In the genomic region with DNA sequence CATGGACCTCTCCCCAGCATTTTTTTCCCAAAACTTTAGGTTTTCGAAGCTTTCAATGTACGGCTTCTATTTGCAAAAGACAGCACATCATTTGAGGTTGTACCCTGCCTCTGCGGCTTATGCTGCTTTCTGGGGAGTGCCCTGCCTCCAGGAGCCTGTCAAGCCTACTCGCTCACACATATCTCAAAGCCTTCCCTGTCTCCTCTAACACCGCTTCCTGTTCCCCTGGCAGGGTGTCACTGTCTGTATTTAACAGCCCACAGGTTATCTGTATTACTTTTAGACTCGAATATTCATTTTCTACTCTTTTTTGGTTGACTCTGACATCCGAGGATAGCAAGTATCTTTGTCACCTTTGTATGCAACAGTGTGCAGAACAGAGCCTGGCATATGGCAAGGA, we compare ENCODE assay signal across 32 mouse cellular contexts.
A peak's percentile ranks its signal among the peaks of the same experiment; 100 is the strongest.
DNase-seq lines count a peak whose midpoint lies in the region; ATAC-seq lines count a peak whose summit lies in the region.
"Had no signal": no experiment of that assay in that cellular context is flagged by ENCODE, and none has a peak within 500 bp of the region (broad histone marks: within the 10 kb centered on the region; RNA-seq: fewer than 3 reads in every experiment).

No protein-coding gene starts in this region.

- peaks cover 20% of the 10 kb centered on the region for H3K36me3 ChIP-seq in heart, embryonic 13.5 days
- no peaks in the 10 kb centered on the region for H3K36me3 ChIP-seq in embryonic facial prominence, embryonic 10.5 days (replicated peaks)
- H3K36me3 ChIP-seq: hindbrain, embryonic 13.5 days; limb, embryonic 10.5 days; limb, embryonic 15.5 days; liver, embryonic 13.5 days; stomach, embryonic 15.5 days had no signal

- no peak overlapping the region for H3K4me3 ChIP-seq in heart, embryonic 13.5 days
- no peak overlapping the region for H3K4me3 ChIP-seq in embryonic facial prominence, embryonic 10.5 days
- H3K4me3 ChIP-seq: embryonic facial prominence, embryonic 13.5 days; erythroblast, embryonic 14.5 days; hindbrain, embryonic 13.5 days; limb, embryonic 10.5 days; limb, embryonic 15.5 days; liver, embryonic 13.5 days; stomach, embryonic 15.5 days had no signal

- H3K4me2 ChIP-seq in heart, embryonic 13.5 days: no peak overlapping the region; the same call in 1 of the 2 replicates
- H3K4me2 ChIP-seq: embryonic facial prominence, embryonic 13.5 days; hindbrain, embryonic 13.5 days; limb, embryonic 15.5 days; liver, embryonic 13.5 days; midbrain, embryonic 11.5 days; stomach, embryonic 15.5 days had no signal

- H3K27ac ChIP-seq in heart, embryonic 13.5 days (replicated peaks): peak overlapping the region; percentile 54
- H3K27ac ChIP-seq in embryonic facial prominence, embryonic 10.5 days (replicated peaks): no peak overlapping the region
- H3K27ac ChIP-seq: embryonic facial prominence, embryonic 13.5 days; hindbrain, embryonic 13.5 days; kidney, postnatal 0 days; limb, embryonic 10.5 days; limb, embryonic 15.5 days; liver, embryonic 13.5 days; stomach, embryonic 15.5 days had no signal

- no peaks in the 10 kb centered on the region for H3K27me3 ChIP-seq in heart, embryonic 13.5 days (replicated peaks)
- no peaks in the 10 kb centered on the region for H3K27me3 ChIP-seq in embryonic facial prominence, embryonic 10.5 days (replicated peaks; ENCODE audit: low read depth, poor library complexity, severe bottlenecking)
- H3K27me3 ChIP-seq: embryonic facial prominence, embryonic 13.5 days; hindbrain, embryonic 13.5 days; limb, embryonic 15.5 days; liver, embryonic 13.5 days; stomach, embryonic 15.5 days had no signal

- no peaks in the 10 kb centered on the region for H3K9me3 ChIP-seq in heart, embryonic 13.5 days
- H3K9me3 ChIP-seq in embryonic facial prominence, embryonic 10.5 days: no peaks in the 10 kb centered on the region
- H3K9me3 ChIP-seq: embryonic facial prominence, embryonic 13.5 days; hindbrain, embryonic 13.5 days; limb, embryonic 10.5 days; limb, embryonic 15.5 days; liver, embryonic 13.5 days; stomach, embryonic 15.5 days had no signal

- ATAC-seq in heart, embryonic 13.5 days (ENCODE audit: extremely low read depth, insufficient number of reproducible peaks, low FRiP score, low TSS enrichment): no peak
- peak; percentile 35; the same call in 1 of the 2 replicates for ATAC-seq in megakaryocyte-erythroid progenitor cell, adult 5-6 weeks (replicated peaks; ENCODE audit: low FRiP score, low TSS enrichment, poor library complexity, severe bottlenecking)
- ATAC-seq: forebrain, embryonic 16.5 days; intestine, embryonic 16.5 days; midbrain, embryonic 16.5 days had no signal

- peaks cover 36% of the 10 kb centered on the region for H3K4me1 ChIP-seq in heart, embryonic 13.5 days
- H3K4me1 ChIP-seq in embryonic facial prominence, embryonic 10.5 days: peaks cover 20% of the 10 kb centered on the region
- H3K4me1 ChIP-seq: hindbrain, embryonic 13.5 days; liver, embryonic 13.5 days; stomach, embryonic 15.5 days had no signal

- intact Hi-C loops in heart, postnatal 14 days (cut with DNase I): no loop called here
- intact Hi-C loops in left cerebral cortex, postnatal 10 days (cut with DNase I): no loop called here

- no peak overlapping the region for H3K9ac ChIP-seq in heart, embryonic 13.5 days
- H3K9ac ChIP-seq: embryonic facial prominence, embryonic 13.5 days; hindbrain, embryonic 13.5 days; limb, embryonic 15.5 days; liver, embryonic 13.5 days; stomach, embryonic 15.5 days had no signal

- no peak for DNase-seq in heart, postnatal 14 days
- DNase-seq in thymus, postnatal 14 days: peak; percentile 45
- no peak for DNase-seq in thymus, adult 18-20 months
- DNase-seq in embryonic facial prominence, embryonic 10.5 days (ENCODE audit: low spot score): peak; percentile 4
- DNase-seq in left cerebral cortex, postnatal 10 days (ENCODE audit: extremely low spot score in 1 of 2, low spot score in 2 of 2): no peak
- DNase-seq: adrenal gland, postnatal 36 days; B cell, adult 2 months; cerebellum, adult 9-10 months; cerebellum, postnatal 36 days; embryo, embryonic 11 days; gastrocnemius, postnatal 25 days; heart, adult 18-20 months; heart, postnatal 4 days; kidney, adult 8-10 months; layer of hippocampus, postnatal 36 days; liver, embryonic 13.5 days; lung, adult 18-20 months; lung, postnatal 14 days; right cerebral cortex, postnatal 25 days had no signal

- whole genome bisulfite sequencing in heart, embryonic 13.5 days: 38% methylated on average over 7 of the region's 7 CpGs
- 80% methylated on average over 7 of the region's 7 CpGs for WGBS in embryonic facial prominence, embryonic 10.5 days

Comparison
In these comparisons a context has a peak if more than half of its experiments do, and no peak if none do; other contexts are left out.
1. DNase-seq: peak in thymus, postnatal 14 days (single experiment) and embryonic facial prominence, embryonic 10.5 days (single experiment); none in heart, postnatal 14 days (0 of 2), thymus, adult 18-20 months (0 of 2) and left cerebral cortex, postnatal 10 days (0 of 2).